Mouse (Mus musculus): ENCODE data around the gene Il11ra2. TPM values are rescaled to one million over a fixed set of nuclear protein-coding genes. Genes with fewer than 3 reads are reported as not detected.

Gene Il11ra2
- polyA plus RNA-seq (2012; rRNA removed; ENCODE audit: low replicate concordance): 0.24 and 0.41 TPM in 2 replicates

DNA sequence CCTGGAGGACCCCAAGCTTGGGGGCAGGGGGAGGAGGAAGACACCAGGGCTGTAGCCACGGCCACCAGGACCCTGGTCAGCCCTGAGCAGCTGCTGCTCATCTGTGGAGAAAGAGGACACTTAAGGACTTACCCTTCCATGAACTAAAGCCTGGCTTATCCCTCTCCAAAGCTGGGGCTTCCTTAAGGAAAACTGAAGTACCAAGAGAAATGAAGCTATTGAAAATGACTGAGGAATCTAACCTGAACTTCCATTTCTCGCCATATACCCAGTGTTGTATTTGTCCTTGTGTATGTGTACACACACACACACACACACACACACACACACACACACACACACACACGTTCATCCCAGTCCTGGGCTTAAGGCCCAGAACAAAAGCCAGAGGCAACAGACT is at the start of gene Il11ra2:
Gene Il11ra2, minus strand, starts transcription at position 101 of the 400 bp plus-strand sequence.

DNA sequence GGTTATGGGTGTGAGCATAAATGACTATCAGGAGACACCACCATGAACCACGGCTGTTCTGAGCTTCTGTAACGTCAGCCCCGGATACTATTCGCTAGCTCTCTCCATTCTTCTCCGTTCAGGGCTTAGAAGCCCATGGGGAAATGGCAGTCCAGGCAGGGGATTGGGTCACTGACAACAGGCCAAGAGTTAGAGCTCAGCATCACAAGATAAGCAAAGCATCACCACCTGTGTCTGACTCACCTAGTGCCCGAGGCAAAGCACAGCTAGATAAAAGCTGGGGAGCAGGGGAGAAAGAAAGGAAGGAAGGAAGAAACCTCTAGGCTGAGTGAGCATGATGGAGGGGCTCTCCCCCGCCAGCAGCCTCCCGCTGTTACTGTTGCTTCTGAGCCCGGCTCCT is 6.7 kb downstream of the Il11ra2 start, which contains the start of gene Ccl27b:
Gene Ccl27b, plus strand, starts transcription at position 301 of the 400 bp plus-strand sequence.

DNA sequence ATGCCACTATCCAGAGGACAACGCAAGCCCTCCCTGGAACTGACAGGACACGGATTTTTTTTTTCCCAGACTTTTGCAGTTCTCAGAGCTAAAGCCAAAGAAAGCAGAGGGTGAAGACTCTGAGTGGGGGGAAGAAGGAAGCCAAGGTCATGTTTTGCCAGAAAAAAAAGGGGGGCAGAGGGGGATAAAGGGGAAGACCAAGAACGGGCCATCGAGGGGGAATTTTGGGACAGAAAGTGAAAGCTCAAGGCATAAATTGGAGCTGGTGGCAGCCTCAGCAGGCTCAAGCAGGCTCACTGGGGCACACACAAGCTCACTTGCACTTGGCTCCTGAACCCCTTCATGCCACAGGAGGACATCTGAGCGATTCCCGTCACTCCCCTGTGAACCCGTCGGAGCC is 32.3 kb downstream of the Il11ra2 start, which contains the start of gene Gm2564:
Gene Gm2564, plus strand, starts transcription at position 301 of the 400 bp plus-strand sequence.

DNA sequence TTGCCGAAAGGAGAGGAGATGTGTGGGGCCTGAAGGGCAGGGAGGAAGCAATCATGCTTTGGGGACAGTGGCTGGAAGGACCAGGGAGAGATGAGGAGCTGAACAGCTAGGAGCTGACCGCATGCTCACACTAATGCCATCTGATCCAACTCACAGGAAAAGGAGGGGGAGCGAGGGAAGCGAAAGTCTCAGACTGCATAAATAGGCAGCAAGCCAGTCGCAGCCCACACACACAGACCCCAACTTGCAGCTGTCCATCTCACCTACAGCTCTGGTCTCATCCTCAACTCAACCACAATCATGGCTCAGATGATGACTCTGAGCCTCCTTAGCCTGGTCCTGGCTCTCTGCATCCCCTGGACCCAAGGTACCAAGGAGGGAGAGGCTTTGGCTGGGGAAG is 49.8 kb downstream of the Il11ra2 start, which contains the start of gene Gm10591:
Gene Gm10591, plus strand, starts transcription at position 301 of the 400 bp plus-strand sequence.

Other genes starting within 250 kb of the Il11ra2 start
- gene Gm21586, start 222.5 kb downstream of the Il11ra2 start, polyA plus RNA-seq (2012; rRNA removed; ENCODE audit: low replicate concordance): not detected in 2 replicates
- 0.04 and 0.08 TPM in 2 replicates for gene Gm2163, start 195.1 kb downstream of the Il11ra2 start, polyA plus RNA-seq (2012; rRNA removed; ENCODE audit: low replicate concordance)
- 0.17 and 0.39 TPM in 2 replicates for gene Fam205a2, start 133.7 kb downstream of the Il11ra2 start, polyA plus RNA-seq (2012; rRNA removed; ENCODE audit: low replicate concordance)
- gene Gm10591, start 49.7 kb downstream of the Il11ra2 start, polyA plus RNA-seq (2012; rRNA removed; ENCODE audit: low replicate concordance): 1.6 TPM in 1 of 2 replicates, not detected in the other
- 1.3 and 1.9 TPM in 2 replicates for gene Gm2564, start 32.2 kb downstream of the Il11ra2 start, polyA plus RNA-seq (2012; rRNA removed; ENCODE audit: low replicate concordance)
- gene Ccl27b, start 6.6 kb downstream of the Il11ra2 start, polyA plus RNA-seq (2012; rRNA removed; ENCODE audit: low replicate concordance): not detected in 2 replicates
- not detected in 2 replicates for gene 4930578G10Rik, start 73.7 kb upstream of the Il11ra2 start, polyA plus RNA-seq (2012; rRNA removed; ENCODE audit: low replicate concordance)
- gene Ccl19, start 94.7 kb upstream of the Il11ra2 start, polyA plus RNA-seq (2012; rRNA removed; ENCODE audit: low replicate concordance): 2.1 and 5.2 TPM in 2 replicates
- 20.1 and 187 TPM in 2 replicates for gene Ccl21a, start 112.1 kb upstream of the Il11ra2 start, polyA plus RNA-seq (2012; rRNA removed; ENCODE audit: low replicate concordance)
- gene Fam205a1, start 192.0 kb upstream of the Il11ra2 start, polyA plus RNA-seq (2012; rRNA removed; ENCODE audit: low replicate concordance): not detected in 2 replicates
- gene Gm12394, start 194.9 kb upstream of the Il11ra2 start, polyA plus RNA-seq (2012; rRNA removed; ENCODE audit: low replicate concordance): not detected in 2 replicates
- gene Fam205c, start 212.3 kb upstream of the Il11ra2 start, polyA plus RNA-seq (2012; rRNA removed; ENCODE audit: low replicate concordance): not detected in 2 replicates